In the genomic region with DNA sequence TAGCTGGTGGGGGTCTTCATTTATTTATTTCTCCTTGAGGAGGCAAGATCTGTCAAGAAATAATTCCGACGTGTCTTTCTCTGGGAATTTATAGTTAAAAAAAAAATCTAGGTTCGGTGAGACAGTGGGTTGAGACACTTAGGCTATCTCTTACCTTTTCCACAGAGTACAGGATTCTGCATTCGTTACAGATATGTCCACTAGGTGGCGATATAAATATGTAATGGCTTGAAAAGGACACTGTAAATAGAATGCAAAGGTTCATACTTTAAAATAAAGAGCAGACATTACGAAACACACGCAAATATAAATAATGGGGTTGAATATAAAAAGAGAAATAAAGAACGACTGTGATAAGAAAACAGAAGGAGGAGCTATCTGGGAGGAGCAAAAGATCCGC, we compare ENCODE assay signal across 9 mouse cellular contexts.
DNase-seq lines count a peak whose midpoint lies in the region; ATAC-seq lines count a peak whose summit lies in the region.
"Had no signal": no experiment of that assay in that cellular context is flagged by ENCODE, and none has a peak within 500 bp of the region (broad histone marks: within the 10 kb centered on the region; RNA-seq: fewer than 3 reads in every experiment).

No protein-coding gene starts in this region.

- no peak overlapping the region for H3K4me2 ChIP-seq in neural tube, embryonic 11.5 days (ENCODE audit: low read depth)
- H3K4me2 ChIP-seq in hindbrain, embryonic 14.5 days (replicated peaks): no peak overlapping the region
- H3K4me2 ChIP-seq in neural tube, embryonic 14.5 days (ENCODE audit: low read depth, low read length): no peak overlapping the region
- H3K4me2 ChIP-seq: limb, embryonic 15.5 days had no signal

- DNase-seq in frontal cortex, postnatal 14 days (ENCODE audit: low spot score in 2 of 2): no peak
- no peak for DNase-seq in neural tube, embryonic 11.5 days (ENCODE audit: low spot score)
- DNase-seq in neural tube, embryonic 10.5 days (ENCODE audit: extremely low spot score, low spot score): no peak
- peak; percentile 89 for DNase-seq in hindbrain, embryonic 14.5 days (ENCODE audit: low spot score)
- no peak for DNase-seq in urinary bladder, postnatal 36 days (ENCODE audit: low spot score in 2 of 2)
- DNase-seq in right cerebral cortex, postnatal 10 days (ENCODE audit: low spot score in 2 of 2): no peak

- H3K27ac ChIP-seq in neural tube, embryonic 11.5 days (ENCODE audit: low read depth, low read length): no peak overlapping the region
- H3K27ac ChIP-seq in hindbrain, embryonic 14.5 days: no peak overlapping the region
- no peak overlapping the region for H3K27ac ChIP-seq in neural tube, embryonic 14.5 days (ENCODE audit: low read depth, low read length)
- H3K27ac ChIP-seq: limb, embryonic 15.5 days had no signal

- H3K4me1 ChIP-seq in neural tube, embryonic 11.5 days (ENCODE audit: control insufficient read depth, insufficient read depth, low read length): no peaks in the 10 kb centered on the region
- no peaks in the 10 kb centered on the region for H3K4me1 ChIP-seq in hindbrain, embryonic 14.5 days (replicated peaks; ENCODE audit: control insufficient read depth, insufficient read depth, low read length)
- no peaks in the 10 kb centered on the region for H3K4me1 ChIP-seq in neural tube, embryonic 14.5 days (ENCODE audit: control insufficient read depth, insufficient read depth, low read length)
- H3K4me1 ChIP-seq: limb, embryonic 15.5 days had no signal

- H3K9ac ChIP-seq in neural tube, embryonic 11.5 days (ENCODE audit: low read length): no peak overlapping the region
- H3K9ac ChIP-seq in hindbrain, embryonic 14.5 days: no peak overlapping the region
- H3K9ac ChIP-seq in neural tube, embryonic 14.5 days (replicated peaks; ENCODE audit: low read depth, low read length): no peak overlapping the region
- H3K9ac ChIP-seq: limb, embryonic 15.5 days had no signal

- whole genome bisulfite sequencing in neural tube, embryonic 11.5 days: 26% methylated on average over 9 of the region's 9 CpGs
- 21% methylated on average over 9 of the region's 9 CpGs for WGBS in hindbrain, embryonic 14.5 days
- WGBS in neural tube, embryonic 14.5 days: 23% methylated on average over 9 of the region's 9 CpGs

- ATAC-seq in frontal cortex, adult (ENCODE audit: low TSS enrichment): peak; percentile 90
- peak; percentile 85 for ATAC-seq in neural tube, embryonic 11.5 days (ENCODE audit: insufficient read depth, low FRiP score, low TSS enrichment)
- ATAC-seq in hindbrain, embryonic 14.5 days (ENCODE audit: low FRiP score): peak; percentile 71; the same call in 1 of the 2 replicates
- ATAC-seq in neural tube, embryonic 14.5 days (ENCODE audit: low read depth): peak; percentile 86

- no peak overlapping the region for H3K4me3 ChIP-seq in neural tube, embryonic 11.5 days (ENCODE audit: low read depth, low read length)
- H3K4me3 ChIP-seq in hindbrain, embryonic 14.5 days (replicated peaks; ENCODE audit: low read length): no peak overlapping the region
- no peak overlapping the region for H3K4me3 ChIP-seq in neural tube, embryonic 14.5 days (ENCODE audit: low read depth, low read length)
- H3K4me3 ChIP-seq: limb, embryonic 15.5 days had no signal

- H3K9me3 ChIP-seq in neural tube, embryonic 11.5 days (ENCODE audit: control insufficient read depth, low read length): no peaks in the 10 kb centered on the region
- H3K9me3 ChIP-seq in hindbrain, embryonic 14.5 days (ENCODE audit: control insufficient read depth, low read length): no peaks in the 10 kb centered on the region
- H3K9me3 ChIP-seq in neural tube, embryonic 14.5 days (ENCODE audit: control insufficient read depth, low read length): no peaks in the 10 kb centered on the region
- H3K9me3 ChIP-seq: limb, embryonic 15.5 days had no signal

- no peaks in the 10 kb centered on the region for H3K27me3 ChIP-seq in neural tube, embryonic 11.5 days (ENCODE audit: control insufficient read depth, insufficient read depth, low read length)
- H3K27me3 ChIP-seq in hindbrain, embryonic 14.5 days (ENCODE audit: control insufficient read depth, insufficient read depth, low read length): no peaks in the 10 kb centered on the region
- H3K27me3 ChIP-seq in neural tube, embryonic 14.5 days (ENCODE audit: control insufficient read depth, insufficient read depth, low read length): no peaks in the 10 kb centered on the region
- H3K27me3 ChIP-seq: limb, embryonic 15.5 days had no signal

- no peaks in the 10 kb centered on the region for H3K36me3 ChIP-seq in neural tube, embryonic 11.5 days (ENCODE audit: control insufficient read depth, insufficient read depth, low read length)
- H3K36me3 ChIP-seq in hindbrain, embryonic 14.5 days (replicated peaks; ENCODE audit: control insufficient read depth, insufficient read depth): no peaks in the 10 kb centered on the region
- H3K36me3 ChIP-seq in neural tube, embryonic 14.5 days (ENCODE audit: control insufficient read depth, insufficient read depth, low read length): no peaks in the 10 kb centered on the region
- H3K36me3 ChIP-seq: limb, embryonic 15.5 days had no signal
